Mouse (Mus musculus) neural tube, embryonic 15.5 days (tissue): ENCODE data around the gene Rabep1. TPM values are rescaled to one million over a fixed set of nuclear protein-coding genes. Genes with fewer than 3 reads are reported as not detected.

ENCODE experiments used
- ATAC-seq: fragments of 200-750 bp; cut with Nextera tagmentation; 2 replicates; pipeline ENCODE4 v1.8.0; 2017; ENCODE audit warnings: mild to moderate bottlenecking, moderate TSS enrichment, moderate library complexity; ENCODE audit not compliant: low FRiP score
- H3K27ac ChIP-seq: fragments of 300-500 bp; sonication (generic); replicated peaks from 2 replicates; pipeline ENCODE4 v1.5.1; 2015; ENCODE audit warnings: mild to moderate bottlenecking, inconsistent platforms
- H3K27me3 ChIP-seq: fragments of 300-500 bp; sonication (generic); replicated peaks from 2 replicates; pipeline ENCODE4 v1.6.1; 2015; ENCODE audit warnings: inconsistent platforms
- H3K36me3 ChIP-seq: fragments of 300-500 bp; sonication (generic); 2 replicates; pipeline ENCODE4 v1.6.1; 2015; ENCODE audit warnings: inconsistent platforms
- H3K4me1 ChIP-seq: fragments of 300-500 bp; sonication (generic); 2 replicates; pipeline ENCODE4 v1.6.1; 2015; ENCODE audit warnings: inconsistent platforms
- H3K4me2 ChIP-seq: fragments of 300-500 bp; sonication (generic); 2 replicates; pipeline ENCODE4 v1.6.1; 2015; ENCODE audit warnings: inconsistent platforms, mild to moderate bottlenecking, moderate library complexity
- H3K4me3 ChIP-seq: fragments of 300-500 bp; sonication (generic); replicated peaks from 2 replicates; pipeline ENCODE4 v1.5.1; 2015; ENCODE audit warnings: mild to moderate bottlenecking, inconsistent platforms
- H3K9ac ChIP-seq: fragments of 300-500 bp; sonication (generic); replicated peaks from 2 replicates; pipeline ENCODE4 v1.6.1; 2015; ENCODE audit warnings: mild to moderate bottlenecking, inconsistent platforms
- H3K9me3 ChIP-seq: fragments of 300-500 bp; sonication (generic); replicated peaks from 2 replicates; pipeline ENCODE4 v1.6.1; 2016; ENCODE audit warnings: inconsistent platforms
- WGBS: fragments of 180-500 bp; shearing (Covaris S2); methylation state at CpG from one replicate; pipeline ENCODE4 v1.1.7; 2015; ENCODE audit warnings: mixed read lengths; 5-methylcytosine and 5-hydroxymethylcytosine counted together
- polyA plus RNA-seq: library from polyadenylated mRNA; unstranded; fragments of >200 nt; fragmentation: Nextera tagmentation; extraction: Ambion mirVana; gene quantifications from 2 replicates; pipeline ENCODE4 v1.2.1, GENCODE M21; 2015

Gene Rabep1
- polyA plus RNA-seq, 1 experiment from 2014 or later, result 83.3 TPM

DNA sequence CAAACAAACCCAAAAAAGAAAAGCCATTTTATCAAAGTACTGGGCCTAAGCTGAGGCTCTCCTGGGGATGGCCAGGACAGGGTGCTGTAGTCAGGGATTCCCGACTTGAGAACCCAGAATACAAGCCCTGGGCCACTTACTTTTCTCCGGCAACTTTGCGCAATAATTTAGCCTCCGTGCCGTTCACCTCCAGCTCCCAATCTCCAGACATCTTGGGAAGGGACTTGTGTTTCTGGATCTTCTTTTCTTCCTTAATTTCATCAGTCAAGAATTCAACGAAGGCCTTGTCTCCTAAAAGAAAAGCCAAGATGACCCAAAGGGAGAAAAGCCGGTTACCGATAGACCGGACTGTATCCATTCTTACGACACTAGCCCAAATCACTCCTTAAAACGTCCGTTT, 137.5 kb downstream of the Rabep1 start:
- H3K4me2 ChIP-seq, result peak overlapping the region; percentile 69
- WGBS, result 9% methylated on average over 12 of the region's 12 CpGs
- H3K4me1 ChIP-seq, result peaks cover 17% of the 10 kb centered on the region
- peak overlapping the region; percentile 99 for H3K4me3 ChIP-seq
- peaks cover 68% of the 10 kb centered on the region for H3K36me3 ChIP-seq
- no peak overlapping the region for H3K27ac ChIP-seq
- no peaks in the 10 kb centered on the region for H3K27me3 ChIP-seq
- peak overlapping the region; percentile 93 for H3K9ac ChIP-seq
- ATAC-seq, result no peak
- no peaks in the 10 kb centered on the region for H3K9me3 ChIP-seq

GRCm38 (mm10) chr11:70982557-70983228, 138.1 kb downstream of the Rabep1 start, which contains the start of gene C1qbp:
TSS of gene C1qbp (minus strand) at chr11:70983026.
- Histone ChIP-seq H3K9me3 (no peaks in the 10 kb centered on the region), H3K27ac (peak within 1 kb of the TSS; percentile 74), H3K36me3 (peaks cover 68% of the 10 kb centered on the region), H3K4me2 (peak within 1 kb of the TSS; percentile 69), H3K9ac (peak within 1 kb of the TSS; percentile 93), H3K4me3 (peak within 1 kb of the TSS; percentile 99), H3K27me3 (no peaks in the 10 kb centered on the region), H3K4me1 (peaks cover 17% of the 10 kb centered on the region)
- ATAC-seq, result peak; percentile 95
- WGBS, result under 1% methylated on average over 53 of the region's 64 CpGs

Other genes starting within 250 kb of the Rabep1 start
- gene 4930544D05Rik, start 228.9 kb upstream of the Rabep1 start, polyA plus RNA-seq, result not detected in 2 replicates
- gene Chrne, start 225.6 kb upstream of the Rabep1 start, polyA plus RNA-seq, result 0.23 and 0.40 TPM in 2 replicates
- 0.15 TPM in 2 replicates for gene Gp1ba, start 205.7 kb upstream of the Rabep1 start, polyA plus RNA-seq
- gene Rnf167, start 197.5 kb upstream of the Rabep1 start, polyA plus RNA-seq, result 100 and 109 TPM in 2 replicates
- gene Slc25a11, start 197.3 kb upstream of the Rabep1 start, polyA plus RNA-seq, result 169 and 174 TPM in 2 replicates
- 679 and 994 TPM in 2 replicates for gene Pfn1, start 190.1 kb upstream of the Rabep1 start, polyA plus RNA-seq
- 12.6 and 17.5 TPM in 2 replicates for gene Eno3, start 187.6 kb upstream of the Rabep1 start, polyA plus RNA-seq
- gene Spag7, start 175.4 kb upstream of the Rabep1 start, polyA plus RNA-seq, result 159 and 165 TPM in 2 replicates
- gene Camta2, start 156.7 kb upstream of the Rabep1 start, polyA plus RNA-seq, result 25.6 and 29.0 TPM in 2 replicates
- gene Inca1, start 144.6 kb upstream of the Rabep1 start, polyA plus RNA-seq, result 1.2 and 1.4 TPM in 2 replicates
- gene Kif1c, start 144.2 kb upstream of the Rabep1 start, polyA plus RNA-seq, result 1.6 and 1.7 TPM in 2 replicates
- gene Zfp3, start 80.6 kb upstream of the Rabep1 start, polyA plus RNA-seq, result 15.8 and 16.3 TPM in 2 replicates
- 0.18 and 0.28 TPM in 2 replicates for gene Scimp, start 32.2 kb upstream of the Rabep1 start, polyA plus RNA-seq
- 108 and 109 TPM in 2 replicates for gene Nup88, start 125.2 kb downstream of the Rabep1 start, polyA plus RNA-seq
- gene Rpain, start 125.4 kb downstream of the Rabep1 start, polyA plus RNA-seq, result 71.3 and 78.8 TPM in 2 replicates
- gene C1qbp, start 138.2 kb downstream of the Rabep1 start, polyA plus RNA-seq, result 180 and 217 TPM in 2 replicates
- 12.3 and 13.5 TPM in 2 replicates for gene Dhx33, start 159.7 kb downstream of the Rabep1 start, polyA plus RNA-seq
- gene Mis12, start 174.8 kb downstream of the Rabep1 start, polyA plus RNA-seq, result 29.8 and 34.2 TPM in 2 replicates
- 27.9 and 31.1 TPM in 2 replicates for gene Derl2, start 175.1 kb downstream of the Rabep1 start, polyA plus RNA-seq
- gene 6330403K07Rik, start 188.7 kb downstream of the Rabep1 start, polyA plus RNA-seq, result 567 and 742 TPM in 2 replicates